Mouse (Mus musculus) myocyte (in vitro differentiated cells): ENCODE measurements around the gene Apmap.

Source experiments
- POLR2A ChIP-seq: IDR thresholded peaks from one replicate; pipeline ENCODE4 v1.6.1; 2011; ENCODE audit warnings: low read depth, mild to moderate bottlenecking, control low read depth, moderate library complexity; ENCODE audit not compliant: insufficient read length
- POLR2AphosphoS2 ChIP-seq: IDR thresholded peaks from one replicate; pipeline ENCODE4 v1.6.1; 2011; ENCODE audit warnings: low read depth, control low read depth; ENCODE audit not compliant: insufficient read length
- REST ChIP-seq: IDR thresholded peaks from one replicate; pipeline ENCODE4 v1.6.1; 2011; ENCODE audit warnings: mild to moderate bottlenecking, control low read depth, moderate library complexity; ENCODE audit not compliant: insufficient read depth, insufficient read length
- TCF12 ChIP-seq: IDR thresholded peaks from one replicate; pipeline ENCODE4 v1.6.1; 2011; ENCODE audit warnings: mild to moderate bottlenecking, control low read depth; ENCODE audit not compliant: poor library complexity, insufficient read depth, severe bottlenecking
- USF1 ChIP-seq: IDR thresholded peaks from one replicate; pipeline ENCODE4 v1.6.1; 2011; ENCODE audit warnings: low read depth, mild to moderate bottlenecking, control low read depth, moderate library complexity

DNA sequence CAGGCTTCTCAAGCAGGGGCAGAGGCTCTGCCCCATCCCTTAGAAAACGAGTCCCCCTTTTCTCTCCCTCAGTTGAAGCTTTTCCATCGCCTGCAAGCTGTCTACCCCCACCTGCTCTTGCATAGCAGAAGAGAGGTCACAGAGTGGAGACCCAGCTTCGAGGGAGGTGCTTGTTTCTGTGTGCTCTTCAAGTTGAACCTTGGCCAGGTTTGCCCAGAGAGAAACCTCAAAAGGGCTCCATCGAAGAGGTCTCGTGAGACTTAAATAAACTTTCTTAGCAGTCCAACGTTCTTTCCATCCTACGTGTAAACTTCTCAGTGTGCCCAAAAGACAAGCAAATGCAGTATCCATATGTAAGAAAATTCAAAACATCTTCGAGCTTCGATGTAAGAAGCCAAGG is 43.0 kb upstream of the Apmap start:
- TF ChIP-seq REST (no peak), POLR2AphosphoS2 (no peak), USF1 (no peak), POLR2A (no peak), TCF12 (no peak)
